Comparison of ENCODE assay signal across 8 mouse cellular contexts in the genomic region with DNA sequence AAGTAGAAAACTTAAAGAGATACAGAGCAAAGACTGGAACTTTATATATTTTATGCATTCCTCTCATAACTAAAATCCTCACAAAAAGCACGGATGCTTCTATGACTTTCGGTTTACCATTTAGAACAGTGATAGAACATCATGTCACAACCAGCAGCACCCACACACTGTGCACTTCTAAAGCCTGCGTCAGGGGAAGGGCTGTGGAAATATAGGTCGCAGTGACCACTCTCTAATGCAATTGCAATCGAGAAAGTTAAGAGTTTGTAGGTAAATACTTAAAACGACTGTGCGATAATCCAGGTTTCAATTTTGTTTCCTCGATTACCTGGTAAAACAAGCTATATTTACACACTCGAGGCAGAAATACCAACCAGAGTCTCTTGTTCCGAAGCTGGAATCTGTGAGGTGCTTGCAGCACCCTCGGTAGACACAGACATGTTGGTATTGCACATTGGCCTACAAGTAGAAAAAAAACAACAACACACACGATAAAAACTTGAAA. TPM values are rescaled to one million over a fixed set of nuclear protein-coding genes. Genes with fewer than 3 reads are reported as not detected.
DNase-seq lines count a peak whose midpoint lies in the region; ATAC-seq and TF ChIP-seq lines count a peak whose summit lies in the region.

No protein-coding gene starts in this region.

- peak overlapping the region; percentile 99 for H3K27ac ChIP-seq in heart, embryonic 12.5 days (ENCODE audit: poor library complexity, severe bottlenecking)
- peak overlapping the region; percentile 99; the same call in 1 of the 2 replicates for H3K27ac ChIP-seq in bone marrow, adult 2 months (ENCODE audit: control insufficient read depth, insufficient read depth, low read depth, low read length, poor library complexity)
- no peak overlapping the region; the same call in 1 of the 2 replicates for H3K27ac ChIP-seq in hindbrain, embryonic 12.5 days
- peak overlapping the region; percentile 100 for H3K27ac ChIP-seq in midbrain, embryonic 10.5 days (replicated peaks)

- DNase-seq in heart, postnatal 4 days: no peak
- no peak for DNase-seq in midbrain, embryonic 10.5 days (ENCODE audit: low spot score)
- DNase-seq in ovary, adult 18-20 months (ENCODE audit: low spot score): no peak
- no peak for DNase-seq in left cerebral cortex, adult 9 months (ENCODE audit: low spot score in 2 of 2)

- no peak for TF ChIP-seq POLR2A in bone marrow, adult 2 months (IDR thresholded peaks at IDR 0.05; ENCODE audit: borderline replicate concordance, control insufficient read depth, low read depth, low read length)

- no peaks in the 10 kb centered on the region for H3K9me3 ChIP-seq in heart, embryonic 12.5 days (replicated peaks)
- no peaks in the 10 kb centered on the region for H3K9me3 ChIP-seq in hindbrain, embryonic 12.5 days (replicated peaks)
- no peaks in the 10 kb centered on the region for H3K9me3 ChIP-seq in midbrain, embryonic 10.5 days (replicated peaks)

- 38% methylated on average over 12 of the region's 12 CpGs for WGBS in heart, embryonic 12.5 days
- WGBS in bone marrow, adult 2 months: 12% methylated on average over 12 of the region's 12 CpGs
- 59% methylated on average over 12 of the region's 12 CpGs for WGBS in hindbrain, embryonic 12.5 days
- 65% methylated on average over 12 of the region's 12 CpGs for WGBS in midbrain, embryonic 10.5 days

- peak overlapping the region; percentile 87 for H3K4me2 ChIP-seq in heart, embryonic 12.5 days
- H3K4me2 ChIP-seq in hindbrain, embryonic 12.5 days (replicated peaks): peak overlapping the region; percentile 68

- H3K27me3 ChIP-seq in heart, embryonic 12.5 days (replicated peaks): no peaks in the 10 kb centered on the region
- no peaks in the 10 kb centered on the region for H3K27me3 ChIP-seq in hindbrain, embryonic 12.5 days
- H3K27me3 ChIP-seq in midbrain, embryonic 10.5 days (ENCODE audit: low read depth, poor library complexity, severe bottlenecking): no peaks in the 10 kb centered on the region

- no peak for ATAC-seq in heart, embryonic 12.5 days (ENCODE audit: insufficient number of reproducible peaks, low FRiP score)
- no peak for ATAC-seq in hindbrain, embryonic 12.5 days (ENCODE audit: low FRiP score)
- no peak for ATAC-seq in frontal cortex, adult (ENCODE audit: low TSS enrichment)

- peak overlapping the region; percentile 95 for H3K4me3 ChIP-seq in heart, embryonic 12.5 days
- H3K4me3 ChIP-seq in bone marrow, adult 2 months (replicated peaks; ENCODE audit: control insufficient read depth, low read depth, low read length): peak overlapping the region; percentile 73
- peak overlapping the region; percentile 81 for H3K4me3 ChIP-seq in hindbrain, embryonic 12.5 days
- peak overlapping the region; percentile 90 for H3K4me3 ChIP-seq in midbrain, embryonic 10.5 days

- H3K9ac ChIP-seq in heart, embryonic 12.5 days: peak overlapping the region; percentile 99
- H3K9ac ChIP-seq in hindbrain, embryonic 12.5 days: peak overlapping the region; percentile 93

- peaks cover 37% of the 10 kb centered on the region for H3K36me3 ChIP-seq in heart, embryonic 12.5 days
- H3K36me3 ChIP-seq in hindbrain, embryonic 12.5 days: peaks cover 25% of the 10 kb centered on the region
- peaks cover 49% of the 10 kb centered on the region for H3K36me3 ChIP-seq in midbrain, embryonic 10.5 days

- H3K4me1 ChIP-seq in heart, embryonic 12.5 days (replicated peaks): peaks cover 23% of the 10 kb centered on the region
- peaks cover 2% of the 10 kb centered on the region; the same call in 1 of the 2 replicates for H3K4me1 ChIP-seq in bone marrow, adult 2 months (ENCODE audit: control insufficient read depth, insufficient read depth, low read length)
- H3K4me1 ChIP-seq in hindbrain, embryonic 12.5 days: peaks cover 18% of the 10 kb centered on the region
- H3K4me1 ChIP-seq in midbrain, embryonic 10.5 days: peaks cover 19% of the 10 kb centered on the region

- TF ChIP-seq CTCF in bone marrow, adult 2 months (IDR thresholded peaks at IDR 0.05; ENCODE audit: control insufficient read depth, insufficient read depth, low read length): no peak

RNA-seq across cellular contexts. Expression of a gene that starts 1.2 kb away (rescaled TPM):
- polyA plus RNA-seq in heart, embryonic 12.5 days (2016; fragmentation: Nextera tagmentation; extraction: Ambion mirVana): 55.7 and 57.4 TPM in 2 replicates
- total RNA-seq in heart, postnatal 4 days (2021): 10 to 100 TPM; 48.4 to 50.8 TPM
- 19.1 and 55.7 TPM in 2 replicates for polyA plus RNA-seq in bone marrow, adult 2 months (2011; ENCODE audit: insufficient read depth, insufficient read length, low replicate concordance, missing spikeins)
- 69.2 and 77.3 TPM in 2 replicates for polyA plus RNA-seq in hindbrain, embryonic 12.5 days (2016; fragmentation: Nextera tagmentation; extraction: Ambion mirVana)
- polyA plus RNA-seq in midbrain, embryonic 10.5 days (2016; fragmentation: Nextera tagmentation; extraction: Ambion mirVana): 60.6 and 66.7 TPM in 2 replicates

RNA-seq across cellular contexts. Expression of a gene that starts 36.8 kb away (rescaled TPM):
- polyA plus RNA-seq in heart, embryonic 12.5 days (2016; fragmentation: Nextera tagmentation; extraction: Ambion mirVana): 13.0 and 14.5 TPM in 2 replicates
- 1 to 10 TPM; 7.3 to 8.8 TPM for total RNA-seq in heart, postnatal 4 days (2021)
- 4.3 and 8.3 TPM in 2 replicates for polyA plus RNA-seq in bone marrow, adult 2 months (2011; ENCODE audit: insufficient read depth, insufficient read length, low replicate concordance, missing spikeins)
- polyA plus RNA-seq in hindbrain, embryonic 12.5 days (2016; fragmentation: Nextera tagmentation; extraction: Ambion mirVana): 40.2 and 46.0 TPM in 2 replicates
- 19.5 and 24.8 TPM in 2 replicates for polyA plus RNA-seq in midbrain, embryonic 10.5 days (2016; fragmentation: Nextera tagmentation; extraction: Ambion mirVana)
